Comparison of ENCODE assay signal across 24 mouse cellular contexts in genomic region chr10:82756466-82756865, GRCm38 (mm10).
"Had no signal": no experiment of that assay in that cellular context is flagged by ENCODE, and none has a peak within 500 bp of the region (broad histone marks: within the 10 kb centered on the region; RNA-seq: fewer than 3 reads in every experiment).

No protein-coding gene starts in this region.

- DNase-seq: cerebellum, postnatal 14 days; cerebellum, postnatal 25 days; cerebellum, postnatal 36 days; embryo, embryonic 11 days; forebrain, postnatal 0 days; gastrocnemius, adult 2 months; gastrocnemius, postnatal 10 days; gastrocnemius, postnatal 25 days; gastrocnemius, postnatal 36 days; heart, adult 11 months; heart, adult 18-20 months; heart, adult 2 months had no signal

- ATAC-seq: forebrain, embryonic 13.5 days; forebrain, embryonic 14.5 days; forebrain, embryonic 15.5 days; forebrain, embryonic 16.5 days; forebrain, postnatal 0 days had no signal

- H3K9me3 ChIP-seq: embryonic facial prominence, embryonic 12.5 days; embryonic facial prominence, embryonic 13.5 days; embryonic facial prominence, embryonic 15.5 days; forebrain, embryonic 10.5 days; forebrain, embryonic 12.5 days; forebrain, embryonic 13.5 days; forebrain, embryonic 15.5 days; heart, embryonic 10.5 days had no signal

- H3K4me3 ChIP-seq: embryonic facial prominence, embryonic 10.5 days; embryonic facial prominence, embryonic 12.5 days; embryonic facial prominence, embryonic 13.5 days; embryonic facial prominence, embryonic 15.5 days; erythroblast, embryonic 14.5 days; forebrain, embryonic 10.5 days; forebrain, embryonic 12.5 days; forebrain, embryonic 13.5 days; forebrain, embryonic 15.5 days; gastrocnemius, adult 2 months; heart, adult 2 months; heart, embryonic 10.5 days had no signal

- H3K27me3 ChIP-seq: embryonic facial prominence, embryonic 12.5 days; embryonic facial prominence, embryonic 13.5 days; embryonic facial prominence, embryonic 15.5 days; forebrain, embryonic 12.5 days; forebrain, embryonic 13.5 days; forebrain, embryonic 15.5 days had no signal
